Mouse (Mus musculus) small intestine, adult 2 months (tissue): Measurements from ENCODE around the gene Gtsf1.
A peak's percentile ranks its signal among the peaks of the same experiment; 100 is the strongest.

Experiments
- CTCF ChIP-seq: fragments of 200-500 bp; IDR thresholded peaks from 2 replicates; pipeline ENCODE4 v1.5.1; 2012; ENCODE audit warnings: low read depth, mild to moderate bottlenecking, control low read depth, inconsistent platforms, low read length, moderate library complexity, mixed read lengths; ENCODE audit not compliant: insufficient replicate concordance, insufficient read length; ENCODE audit errors: extremely low read depth
- POLR2A ChIP-seq: fragments of 200-500 bp; IDR thresholded peaks from 2 replicates; pipeline ENCODE4 v1.6.1; 2012; ENCODE audit warnings: low read depth, mild to moderate bottlenecking, control low read depth, inconsistent platforms, low read length, moderate library complexity

- TF ChIP-seq CTCF (peak; percentile 80; the same call in 1 of the 2 replicates), POLR2A (no peak)
Observed at GRCm38 (mm10) chr15:103352856-103353255, 77.4 kb downstream of the Gtsf1 start.
